Mouse (Mus musculus): ENCODE measurements at regions not wholly inside any gene's neighbourhood (a gene's known extent, or its start where the extent isn't known, plus 50 kb on each side); places are given as distances from the start of the nearest gene placed in this dataset.

DNA sequence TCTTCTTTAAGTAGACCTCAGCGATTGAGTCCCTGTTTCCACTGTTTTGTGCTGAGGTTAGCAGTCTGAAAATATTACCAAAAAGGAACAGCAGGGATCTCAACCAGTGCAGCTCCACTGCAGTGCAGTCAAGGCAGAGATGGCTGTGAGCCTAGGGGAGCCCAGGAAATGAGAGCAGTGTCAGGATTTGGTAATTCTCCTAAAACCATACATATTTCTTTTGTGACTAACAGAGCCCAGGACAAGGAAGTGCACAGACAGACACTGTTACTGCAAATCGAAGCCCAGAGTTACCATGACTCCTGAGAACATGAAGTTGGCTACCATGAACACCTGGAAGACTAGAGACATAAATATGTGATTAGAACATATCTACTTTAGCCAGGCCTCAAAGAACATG, 189.3 kb downstream of the Ankrd16 start:
- dilution Hi-C loops (cut with MboI; ENCODE audit: extremely low pct_ligation_motif_present, extremely low pct_unique_long_range_greater_than_20kb, low sequenced_read_pairs) = no loop called here
- Histone ChIP-seq H3K9ac (ENCODE audit: insufficient read depth, low read depth) (no peak overlapping the region), H3K4me2 (ENCODE audit: insufficient read depth, low read depth, poor library complexity, severe bottlenecking) (no peak overlapping the region), H3K27ac (ENCODE audit: insufficient read depth, low read depth) (no peak overlapping the region), H3K4me3 (replicated peaks in 1 of 3; ENCODE audit: low read depth in 2 of 3, low read length in 2 of 3, poor library complexity in 1 of 3) (no peak overlapping the region), H3K9me3 (replicated peaks; ENCODE audit: low read length) (no peaks in the 10 kb centered on the region), H3K27me3 (replicated peaks) (no peaks in the 10 kb centered on the region), H3K79me2 (replicated peaks; ENCODE audit: control insufficient read depth, extremely low read depth, insufficient read depth, poor library complexity, severe bottlenecking) (no peaks in the 10 kb centered on the region), H3K4me1 (ENCODE audit: control insufficient read depth in 1 of 2, insufficient read depth in 2 of 2) (no peaks in the 10 kb centered on the region), H3K36me3 (replicated peaks in 1 of 2; ENCODE audit: control insufficient read depth in 1 of 2, insufficient read depth in 1 of 2, low read length in 1 of 2) (no peaks in the 10 kb centered on the region)
- in situ Hi-C loops (cut with MboI; ENCODE audit: low pct_ligation_motif_present, low pct_unique_long_range_greater_than_20kb, low sequenced_read_pairs) = no loop called here
- no peak for TF ChIP-seq SMC3 (IDR thresholded peaks at IDR 0.05; ENCODE audit: low read depth, low read length)
- TF ChIP-seq KAT2A (IDR thresholded peaks at IDR 0.05; ENCODE audit: insufficient replicate concordance, low read length) = no peak
- TF ChIP-seq POLR2A (IDR thresholded peaks at IDR 0.05; ENCODE audit: low read depth, low read length) = no peak
- TF ChIP-seq ZC3H11A (IDR thresholded peaks at IDR 0.05; ENCODE audit: low read depth, low read length) = no peak
- TF ChIP-seq E2F4 (IDR thresholded peaks at IDR 0.05; ENCODE audit: insufficient replicate concordance, low read depth, low read length) = no peak
- no peak for TF ChIP-seq NRF1 (IDR thresholded peaks at IDR 0.05; ENCODE audit: low read depth, low read length)
- no peak for TF ChIP-seq ZNF384 (IDR thresholded peaks at IDR 0.05; ENCODE audit: low read depth, low read length)
- TF ChIP-seq TCF12 (IDR thresholded peaks at IDR 0.05; ENCODE audit: low read depth, low read length) = no peak
- no peak for TF ChIP-seq RAD21 (IDR thresholded peaks at IDR 0.05; ENCODE audit: low read depth, low read length)
- TF ChIP-seq BHLHE40 (IDR thresholded peaks at IDR 0.05; ENCODE audit: low read depth, low read length) = no peak
- no peak for TF ChIP-seq ELF1 (IDR thresholded peaks at IDR 0.05; ENCODE audit: low read depth, low read length)
- no peak for TF ChIP-seq USF2 (conservative IDR thresholded peaks at IDR 0.05; ENCODE audit: low read depth, low read length)
- no peak for TF ChIP-seq NELFE (IDR thresholded peaks at IDR 0.05; ENCODE audit: low read depth, low read length)
- no peak for TF ChIP-seq MAZ (IDR thresholded peaks at IDR 0.05; ENCODE audit: low read depth, low read length)
- no peak for TF ChIP-seq PAX5 (IDR thresholded peaks at IDR 0.05; ENCODE audit: low read length)
- no peak for TF ChIP-seq CHD1 (IDR thresholded peaks at IDR 0.05; ENCODE audit: low read depth, low read length)
- DNase-seq (ENCODE audit: extremely low read depth) = no peak

- DNase-seq (ENCODE audit: extremely low read depth) = no peak
- TF ChIP-seq ETS1 (conservative IDR thresholded peaks at IDR 0.05; ENCODE audit: low read depth, low read length) (no peak), MXI1 (IDR thresholded peaks at IDR 0.05; ENCODE audit: low read depth, low read length) (no peak), RAD21 (IDR thresholded peaks at IDR 0.05; ENCODE audit: low read depth, low read length) (no peak), UBTF (IDR thresholded peaks at IDR 0.05; ENCODE audit: low read depth, low read length) (no peak), SMC3 (IDR thresholded peaks at IDR 0.05; ENCODE audit: low read depth, low read length) (no peak), ZMIZ1 (IDR thresholded peaks at IDR 0.05; ENCODE audit: low read depth, low read length) (no peak), CHD2 (IDR thresholded peaks at IDR 0.05; ENCODE audit: low read length) (no peak)
- Histone ChIP-seq H3K79me2 (replicated peaks; ENCODE audit: control insufficient read depth, extremely low read depth, insufficient read depth, poor library complexity, severe bottlenecking) (no peaks in the 10 kb centered on the region), H3K36me3 (replicated peaks in 1 of 2; ENCODE audit: control insufficient read depth in 1 of 2, insufficient read depth in 1 of 2, low read length in 1 of 2) (no peaks in the 10 kb centered on the region), H3K4me3 (replicated peaks in 1 of 3; ENCODE audit: low read depth in 2 of 3, low read length in 2 of 3, poor library complexity in 1 of 3) (no peak overlapping the region), H3K27ac (ENCODE audit: insufficient read depth, low read depth) (no peak overlapping the region), H3K4me1 (ENCODE audit: control insufficient read depth in 1 of 2, insufficient read depth in 2 of 2) (no peaks in the 10 kb centered on the region), H3K9me3 (replicated peaks; ENCODE audit: low read length) (no peaks in the 10 kb centered on the region), H3K27me3 (replicated peaks) (no peaks in the 10 kb centered on the region), H3K9ac (ENCODE audit: insufficient read depth, low read depth) (no peak overlapping the region), H3K4me2 (ENCODE audit: insufficient read depth, low read depth, poor library complexity, severe bottlenecking) (no peak overlapping the region)
- dilution Hi-C loops (cut with MboI; ENCODE audit: extremely low pct_ligation_motif_present, extremely low pct_unique_long_range_greater_than_20kb, low sequenced_read_pairs) (no loop called here), in situ Hi-C loops (cut with MboI; ENCODE audit: low pct_ligation_motif_present, low pct_unique_long_range_greater_than_20kb, low sequenced_read_pairs) (no loop called here)
These were observed 194.3 kb downstream of the Ankrd16 start for GRCm38 (mm10) chr2:11971972-11972371.

All from CH12.LX (cell line).